Mouse (Mus musculus): Measurements from ENCODE around the gene Hoxa3.

Gene Hoxa3

DNA sequence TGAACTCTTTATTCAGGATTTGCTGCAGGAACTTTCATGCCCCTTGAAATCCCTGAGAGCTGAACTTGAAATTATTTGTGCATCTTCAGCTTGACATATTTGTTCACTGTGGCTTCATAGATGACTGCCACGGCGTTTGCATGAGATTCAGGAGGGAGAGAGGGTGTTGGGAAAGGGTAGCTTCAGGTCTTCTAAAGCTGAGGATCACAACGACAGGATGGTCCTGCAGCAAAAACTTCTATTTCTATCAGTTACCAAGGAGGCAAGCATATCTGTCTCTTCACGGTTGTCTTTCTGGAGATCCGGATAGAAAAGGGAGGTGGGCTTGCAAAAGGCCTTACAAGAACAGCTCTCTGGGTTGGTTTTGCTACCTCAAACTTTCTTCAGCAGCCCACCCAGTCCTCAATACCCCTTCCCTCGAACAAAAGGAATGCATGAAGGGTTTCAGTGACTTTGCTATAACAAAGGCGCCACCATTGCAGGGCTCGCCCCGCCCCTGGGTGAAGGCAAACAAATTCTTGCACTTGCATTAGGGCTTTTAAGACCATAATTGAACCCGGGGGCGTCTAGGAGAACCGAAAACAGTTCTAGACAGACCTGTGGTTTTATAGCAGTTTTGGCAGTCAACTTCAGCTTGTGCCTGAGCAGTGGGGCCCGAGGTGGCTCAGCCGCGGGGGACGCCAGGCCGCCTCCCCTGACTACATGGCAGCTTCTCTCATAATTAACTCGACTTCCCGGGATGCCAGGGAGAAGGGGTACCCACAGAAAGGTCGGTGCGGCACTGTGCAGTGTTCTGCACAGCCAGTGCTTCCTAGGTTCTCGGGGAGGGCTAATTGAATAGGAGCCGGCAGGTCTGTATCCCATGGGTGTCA lies 34.9 kb upstream of the Hoxa3 start:
- in situ Hi-C loops (cut with MseI, MboI): no loop called here

GRCm38 (mm10) chr6:52246916-52247315 lies 33.8 kb upstream of the Hoxa3 start:
- in situ Hi-C loops (cut with MseI, MboI): no loop called here

DNA sequence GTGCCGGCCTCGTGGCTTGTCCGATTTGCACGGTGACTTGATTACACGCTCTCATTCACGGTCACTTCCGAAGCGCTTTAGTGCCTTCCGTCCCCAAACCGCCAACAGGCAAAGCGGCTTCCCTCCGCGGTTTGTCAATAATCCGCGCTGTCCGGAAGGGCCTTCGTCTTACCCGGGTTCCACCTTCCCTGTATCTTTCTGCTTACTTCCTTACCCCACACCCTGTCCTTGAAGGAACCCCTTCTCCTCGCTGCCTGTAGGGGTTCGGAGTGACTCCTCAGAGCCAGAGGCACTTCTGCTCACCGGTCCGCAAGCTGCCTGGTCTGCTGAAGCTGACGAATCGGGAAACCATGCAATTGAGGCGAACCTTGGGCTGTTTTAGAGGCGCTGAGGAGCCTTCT lies 33.3 kb upstream of the Hoxa3 start:
- in situ Hi-C loops (cut with MseI, MboI): no loop called here

- in situ Hi-C loops (cut with MseI, MboI): no loop called here
Observed at GRCm38 (mm10) chr6:52245757-52246142, 32.6 kb upstream of the Hoxa3 start, which contains the start of gene Hoxa11. Hoxa11 (minus strand) TSS chr6:52245810.

DNA sequence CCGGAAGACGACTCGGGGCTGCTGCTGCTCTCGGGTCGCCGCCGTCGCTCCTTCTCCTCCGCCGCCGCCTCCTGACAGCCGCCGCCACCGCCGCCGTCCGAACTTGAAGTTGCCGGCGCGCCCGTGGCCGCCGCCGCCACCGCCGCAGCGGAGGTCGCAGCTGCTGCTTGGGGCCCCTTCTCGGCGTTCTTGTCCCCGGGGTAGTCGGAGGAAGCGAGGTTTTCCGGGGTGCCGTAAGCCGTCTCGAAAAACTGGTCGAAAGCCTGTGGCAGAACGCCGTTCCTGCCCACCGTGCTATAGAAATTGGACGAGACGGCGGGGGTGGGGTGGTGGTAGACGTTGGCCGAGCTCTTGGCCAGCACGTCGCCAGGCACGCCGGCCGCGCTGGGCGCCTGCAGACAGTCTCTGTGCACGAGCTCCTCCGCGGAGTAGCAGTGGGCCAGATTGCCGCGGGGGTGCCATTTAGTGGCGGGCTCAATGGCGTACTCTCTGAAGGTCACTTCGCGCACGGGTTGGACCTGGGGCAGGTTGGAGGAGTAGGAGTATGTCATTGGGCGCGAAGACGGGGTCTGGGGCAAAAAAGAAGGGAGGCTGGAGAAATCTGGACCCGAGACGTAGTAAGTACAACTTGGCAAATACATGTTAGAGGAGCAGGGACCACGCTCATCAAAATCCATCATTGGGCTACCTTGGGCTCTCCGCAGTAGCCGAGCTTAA lies 32.1 kb upstream of the Hoxa3 start:
- in situ Hi-C loops (cut with MseI, MboI): no loop called here

DNA sequence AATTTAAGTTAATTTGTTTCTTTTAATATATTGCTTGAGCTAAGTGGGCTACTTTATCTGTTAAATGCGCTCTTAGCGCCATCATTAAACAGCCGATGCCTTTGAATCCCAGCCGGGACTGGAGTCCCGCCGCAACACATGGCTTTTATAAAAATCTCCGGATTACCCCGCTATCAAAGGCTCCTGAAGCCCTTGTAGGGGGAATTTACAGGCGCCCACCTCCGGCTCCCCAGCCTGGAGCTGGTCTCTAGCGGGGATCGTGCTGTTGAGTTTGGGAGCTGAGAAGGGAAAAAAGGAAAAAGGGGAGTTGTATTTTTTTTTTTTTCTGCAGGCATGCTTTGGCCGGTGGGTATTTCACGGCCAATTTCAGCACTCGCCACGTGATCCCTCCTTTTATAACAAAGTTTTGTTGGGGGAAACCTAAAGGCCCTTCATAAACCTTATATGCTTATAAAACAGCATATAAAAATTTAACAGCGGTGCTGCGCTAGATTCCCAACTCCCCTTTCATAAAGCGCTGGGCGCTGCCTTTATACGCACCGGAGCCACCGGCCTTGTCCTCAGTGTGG lies 31.4 kb upstream of the Hoxa3 start:
- in situ Hi-C loops (cut with MseI, MboI): no loop called here

GRCm38 (mm10) chr6:52243681-52244121 lies 30.6 kb upstream of the Hoxa3 start:
- in situ Hi-C loops (cut with MseI, MboI): no loop called here

DNA sequence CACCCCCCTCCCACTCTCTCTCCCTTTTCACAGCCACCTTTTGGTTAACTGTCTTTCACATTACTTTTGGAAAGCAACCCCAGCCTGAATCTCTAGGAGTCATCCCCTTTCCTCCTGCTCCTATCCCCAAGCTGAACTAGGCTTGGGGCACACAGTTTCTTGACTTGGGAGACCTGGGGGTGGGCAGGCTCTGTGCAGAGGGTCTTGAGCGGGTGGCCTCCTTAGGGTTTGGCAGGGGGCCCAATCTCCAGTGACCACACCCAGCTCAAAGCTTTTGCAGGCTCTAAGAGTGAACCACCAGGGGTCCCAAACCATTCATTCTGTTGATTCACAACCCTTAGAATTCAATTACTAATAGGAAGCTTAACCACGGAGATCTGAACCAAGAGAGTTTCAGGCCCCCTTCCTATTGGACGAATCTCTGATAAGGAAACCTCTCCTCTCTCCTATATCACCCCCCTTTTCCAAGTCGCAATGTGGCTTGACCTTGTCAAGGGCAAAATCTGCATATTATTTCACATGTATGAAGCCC lies 29.7 kb upstream of the Hoxa3 start:
- in situ Hi-C loops (cut with MseI, MboI): no loop called here

GRCm38 (mm10) chr6:52241001-52241621 lies 28.0 kb upstream of the Hoxa3 start:
- in situ Hi-C loops (cut with MseI, MboI): no loop called here

- in situ Hi-C loops (cut with MseI, MboI): no loop called here
Observed at GRCm38 (mm10) chr6:52240389-52241000, 27.4 kb upstream of the Hoxa3 start, which contains the start of gene Hoxa10. Hoxa10 (minus strand) TSS chr6:52240854.

DNA sequence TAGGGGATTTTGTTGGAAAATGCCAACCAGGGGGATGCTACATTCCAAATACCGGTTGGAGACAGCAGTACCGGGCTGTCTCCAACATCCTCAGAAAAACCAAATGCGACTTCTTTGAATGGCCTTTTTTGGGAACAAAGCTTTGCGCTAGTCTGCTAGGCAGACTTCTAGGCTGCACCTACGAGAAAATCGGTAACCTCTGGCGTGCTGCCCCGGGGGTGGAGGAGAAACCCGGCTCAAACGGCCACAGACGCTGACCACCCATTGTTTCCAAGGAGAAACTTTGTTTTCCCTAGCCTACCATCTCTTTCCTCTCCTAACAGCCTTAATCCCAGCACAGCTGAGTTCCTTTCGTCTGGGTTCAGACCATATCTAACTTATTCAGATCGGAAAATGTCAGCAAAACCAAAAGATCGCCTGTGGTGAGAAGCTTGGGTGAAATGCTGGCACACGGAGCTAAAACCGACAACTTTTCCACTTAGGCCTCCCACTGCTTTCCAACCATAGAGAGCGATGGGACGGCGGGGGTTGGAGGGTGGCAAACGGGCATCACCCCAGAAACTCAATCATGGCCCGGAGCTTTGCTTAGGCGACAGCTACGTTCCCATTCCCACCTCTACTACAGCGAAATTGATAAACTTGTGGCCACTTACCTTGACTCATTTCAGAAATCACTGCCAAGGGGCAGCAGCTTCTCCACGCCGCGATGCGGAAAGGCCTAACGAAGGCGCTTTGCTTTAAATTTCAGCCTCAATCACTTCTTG lies 26.7 kb upstream of the Hoxa3 start:
- in situ Hi-C loops (cut with MseI, MboI): no loop called here

DNA sequence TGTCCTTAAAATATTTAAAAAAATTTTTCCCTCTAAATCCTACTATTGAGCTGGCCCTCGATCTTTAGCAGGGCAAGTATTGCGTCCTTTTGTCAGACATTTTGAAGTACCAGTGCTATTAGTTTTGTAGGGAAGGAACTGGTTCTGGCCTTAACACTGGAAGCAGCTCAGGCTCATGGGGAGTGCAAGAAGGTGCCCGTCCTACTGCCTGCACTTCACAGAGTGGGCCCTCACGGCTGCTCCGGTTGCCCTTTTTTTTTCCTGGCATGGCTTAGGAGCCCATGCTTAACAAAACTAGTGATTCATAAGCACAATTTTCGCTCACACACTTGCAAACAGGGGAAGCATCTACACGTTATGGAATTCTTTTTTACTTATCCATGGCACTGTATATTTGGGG lies 25.8 kb upstream of the Hoxa3 start:
- in situ Hi-C loops (cut with MseI, MboI): no loop called here

- in situ Hi-C loops (cut with MseI, MboI): no loop called here
Observed at GRCm38 (mm10) chr6:52238155-52238545, 25.0 kb upstream of the Hoxa3 start.

GRCm38 (mm10) chr6:52237346-52238154 lies 24.4 kb upstream of the Hoxa3 start:
- in situ Hi-C loops (cut with MseI, MboI): no loop called here

DNA sequence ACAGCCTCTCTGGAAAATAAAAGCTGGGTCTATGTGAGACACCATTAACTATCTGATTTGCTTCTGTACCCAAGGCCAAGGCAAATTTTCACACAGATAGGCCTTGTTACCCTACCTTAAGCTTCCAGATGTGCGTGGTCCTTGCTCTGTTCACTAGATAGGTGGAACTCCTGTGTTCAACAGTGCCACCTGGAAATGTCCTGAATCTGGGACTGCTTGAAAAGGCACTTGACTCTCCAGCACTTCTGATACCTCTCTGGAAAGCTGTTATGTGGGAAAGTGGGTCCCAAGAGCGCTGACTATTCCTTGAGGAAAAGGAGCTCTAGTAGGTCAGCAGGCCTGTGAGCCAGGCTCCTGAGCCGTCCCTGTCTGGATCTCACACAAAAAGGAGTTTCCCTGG lies 23.7 kb upstream of the Hoxa3 start:
- in situ Hi-C loops (cut with MseI, MboI): no loop called here

- in situ Hi-C loops (cut with MseI, MboI): no loop called here
Observed at GRCm38 (mm10) chr6:52235866-52236265, 22.7 kb upstream of the Hoxa3 start.

- in situ Hi-C loops (cut with MseI, MboI): no loop called here
Observed at GRCm38 (mm10) chr6:52235267-52235666, 22.1 kb upstream of the Hoxa3 start.

GRCm38 (mm10) chr6:52234428-52235140 lies 21.4 kb upstream of the Hoxa3 start:
- in situ Hi-C loops (cut with MseI, MboI): no loop called here
